Mouse (Mus musculus) natural killer cell, adult 2 months (primary cell): ENCODE results near the gene Fbxo39.

Experiments used
- DNase-seq, 2 experiments: peaks; one replicate each; pipeline ENCODE4 v3.0.0; 2022; ENCODE audit warnings: low spot score in 2 of 2

Fbxo39 gene

GRCm38 (mm10) chr11:72314151-72314895 is at the start of gene Fbxo39:
Gene Fbxo39 (plus strand): TSS chr11:72314444.
- DNase-seq = no peak

GRCm38 (mm10) chr11:72265483-72265882 is 48.8 kb upstream of the Fbxo39 start:
- DNase-seq = no peak

DNA sequence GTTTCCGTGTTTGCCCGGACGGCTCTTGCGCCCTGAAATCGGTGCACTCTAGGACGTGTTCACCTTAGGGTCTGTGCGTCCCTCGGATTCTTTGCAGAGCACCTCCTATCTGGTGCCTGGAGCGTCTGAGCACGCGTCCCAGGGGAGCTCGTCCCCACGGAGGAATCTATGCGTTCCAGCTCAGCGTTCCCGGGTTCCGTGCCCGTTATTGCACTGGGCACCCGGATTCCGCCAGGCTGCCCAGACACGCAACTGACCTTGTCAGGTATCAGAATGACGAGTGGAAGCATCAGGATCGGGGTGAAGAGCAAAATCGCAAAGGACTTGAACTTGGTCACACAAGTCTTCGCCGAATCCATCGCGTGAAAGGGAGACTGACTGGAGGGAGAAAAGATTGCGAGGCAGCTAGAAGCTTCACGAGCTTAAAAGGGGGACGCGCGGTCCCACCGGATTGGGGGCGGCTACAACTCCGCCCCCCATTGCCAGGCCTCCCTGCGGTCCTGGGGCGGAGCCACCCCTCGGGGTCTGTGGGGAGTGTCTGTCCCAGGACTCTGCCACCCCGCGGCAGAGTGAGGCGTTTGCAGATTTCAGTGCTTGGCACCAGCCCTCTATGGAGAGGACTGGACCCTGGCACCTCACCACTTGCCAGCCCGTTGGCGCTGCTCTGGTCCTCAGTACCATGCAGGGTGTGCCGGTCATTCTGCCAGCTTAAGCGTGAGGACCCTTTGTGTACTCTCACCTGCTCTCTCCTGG is 47.9 kb upstream of the Fbxo39 start:
- DNase-seq = peak in 1 of 2 experiments; percentile 8

- DNase-seq = no peak
Observed at GRCm38 (mm10) chr11:72266960-72267560, 47.2 kb upstream of the Fbxo39 start, which contains the start of gene Slc13a5. Gene Slc13a5 (minus strand): TSS chr11:72267222.

DNA sequence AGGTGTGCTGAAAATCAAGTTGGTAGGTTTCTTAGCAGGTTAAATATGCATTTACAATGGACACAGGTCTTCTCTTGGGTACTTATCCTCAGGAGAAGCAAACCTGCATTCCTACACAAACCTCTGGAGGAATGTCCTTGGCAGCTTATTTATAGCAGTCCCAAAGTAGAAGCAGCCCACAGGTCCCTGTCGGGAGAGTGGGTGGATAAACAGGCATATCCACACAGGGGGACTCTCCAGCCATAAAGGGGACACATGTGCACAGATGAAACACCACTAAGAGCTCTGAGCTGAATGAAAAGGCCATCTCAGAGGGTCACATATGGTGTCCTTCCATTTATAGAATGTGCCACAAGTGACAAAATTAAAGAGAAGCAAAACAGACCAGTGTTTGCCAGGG is 42.5 kb upstream of the Fbxo39 start:
- no peak for DNase-seq

- no peak for DNase-seq
Observed at GRCm38 (mm10) chr11:72273341-72273740, 40.9 kb upstream of the Fbxo39 start.

GRCm38 (mm10) chr11:72281143-72281851 is 32.9 kb upstream of the Fbxo39 start:
- DNase-seq = no peak

- DNase-seq = no peak
Observed at GRCm38 (mm10) chr11:72281852-72282400, 32.3 kb upstream of the Fbxo39 start.

DNA sequence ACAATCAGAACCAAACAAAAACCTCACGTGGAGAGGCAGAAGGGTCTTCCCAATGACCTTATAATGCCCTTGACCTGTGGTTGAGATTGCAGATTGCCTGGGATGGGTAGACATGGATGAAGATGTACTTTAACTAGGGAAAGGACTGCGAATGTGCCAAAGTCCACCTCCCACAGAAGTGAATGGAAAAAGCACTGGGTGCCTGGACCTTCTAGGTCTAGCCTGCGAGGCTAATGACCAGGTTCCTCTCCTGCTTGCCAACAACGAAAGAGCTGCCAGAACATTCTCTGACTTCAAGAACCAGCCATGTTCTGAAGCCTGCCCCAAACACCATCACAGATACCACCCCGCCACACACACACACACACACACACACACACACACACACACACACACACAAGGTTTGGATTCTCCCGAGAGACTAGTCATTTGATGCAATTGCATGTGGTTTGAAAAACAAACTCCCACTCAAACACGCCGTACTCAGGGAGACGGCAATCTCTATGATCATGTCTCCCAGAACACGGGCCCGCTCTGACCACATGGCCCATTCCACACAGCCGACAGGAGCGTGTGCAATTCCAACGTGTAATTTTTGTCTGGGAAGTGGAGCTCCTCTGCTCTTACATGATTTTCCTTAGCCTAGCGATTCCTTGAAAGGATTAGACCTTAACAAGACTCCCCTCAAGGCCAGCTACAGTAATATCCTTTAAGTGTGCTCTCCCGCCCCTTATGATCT is 30.6 kb upstream of the Fbxo39 start:
- DNase-seq = no peak

DNA sequence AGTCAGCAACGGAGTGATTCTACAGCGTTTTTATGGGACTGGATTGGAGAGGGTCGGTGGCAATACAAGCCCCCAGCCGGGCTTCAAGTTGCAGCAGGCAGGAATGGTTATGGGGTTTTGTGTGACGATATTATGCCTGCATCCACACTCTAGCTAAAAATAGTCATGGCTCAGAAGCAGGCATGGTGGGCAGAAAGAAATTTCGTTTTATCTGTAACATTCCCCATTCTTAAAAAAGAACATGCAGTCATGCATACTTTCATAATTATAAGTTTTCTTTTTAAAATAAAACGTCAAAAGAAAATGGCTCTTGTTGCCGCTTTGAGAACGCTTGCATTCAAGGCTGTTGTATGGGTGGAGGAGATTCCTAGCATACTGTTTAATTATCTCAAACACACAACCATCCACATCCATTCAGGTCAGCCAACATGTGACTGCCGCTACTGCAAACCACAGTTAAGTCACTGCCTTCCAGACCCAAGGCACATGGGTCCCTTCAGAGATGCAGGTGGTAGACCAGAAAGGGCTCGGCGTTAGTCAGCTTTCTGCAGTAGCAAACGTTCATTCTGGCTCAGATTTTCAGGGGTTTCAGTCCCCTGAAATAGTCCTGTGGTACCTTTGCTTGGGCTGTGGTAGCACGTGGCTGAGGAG is 29.6 kb upstream of the Fbxo39 start:
- no peak for DNase-seq

- DNase-seq = no peak
Observed at GRCm38 (mm10) chr11:72285971-72286480, 28.2 kb upstream of the Fbxo39 start.

GRCm38 (mm10) chr11:72286651-72287050 is 27.6 kb upstream of the Fbxo39 start:
- no peak for DNase-seq

DNA sequence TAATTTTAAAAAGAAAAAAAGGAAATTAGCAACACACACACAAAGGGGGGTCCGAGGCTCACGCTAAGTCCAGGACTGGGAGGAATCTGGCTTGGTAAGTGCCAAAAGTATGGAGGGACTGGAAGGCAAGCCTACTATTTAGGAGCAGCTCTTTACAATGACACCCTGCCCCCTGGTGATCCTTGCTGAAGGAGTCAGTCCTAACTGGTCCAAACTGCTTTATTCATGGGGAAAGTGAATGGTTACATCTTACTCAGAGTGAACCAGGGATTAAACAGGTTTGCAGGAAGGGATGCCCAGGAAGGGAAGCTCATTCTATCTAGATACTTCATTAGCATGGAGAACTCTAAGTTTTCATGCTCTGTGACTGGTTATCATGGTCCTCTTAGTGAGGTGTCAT is 27.1 kb upstream of the Fbxo39 start:
- no peak for DNase-seq

- no peak for DNase-seq
Observed at GRCm38 (mm10) chr11:72287543-72287942, 26.7 kb upstream of the Fbxo39 start.

- no peak for DNase-seq
Observed at GRCm38 (mm10) chr11:72293116-72293515, 21.1 kb upstream of the Fbxo39 start.

DNA sequence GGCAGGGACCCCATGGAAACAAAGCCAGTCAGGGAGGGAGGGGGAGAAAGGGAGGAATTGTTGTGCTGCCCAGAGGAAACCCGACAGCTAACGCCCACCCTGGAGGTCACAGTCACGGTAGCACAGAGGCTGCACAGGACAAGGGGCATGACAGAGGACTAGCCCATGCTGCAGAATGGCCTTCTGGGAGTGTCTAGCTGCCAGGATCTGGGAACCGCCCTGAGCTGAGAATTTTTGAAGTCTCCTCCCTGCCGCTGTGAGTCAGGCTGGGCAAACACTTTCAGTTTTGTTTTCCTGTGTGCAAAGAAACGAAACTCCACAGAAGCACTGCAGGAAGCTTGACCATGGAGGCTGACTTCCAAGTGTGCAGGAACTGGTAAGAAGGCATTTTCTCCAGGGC is 12.9 kb upstream of the Fbxo39 start, which contains the start of gene Xaf1:
Gene Xaf1, plus strand, starts transcription at position 296 of the 400 bp plus-strand sequence.
- DNase-seq = peak; percentile 52 to 60

DNA sequence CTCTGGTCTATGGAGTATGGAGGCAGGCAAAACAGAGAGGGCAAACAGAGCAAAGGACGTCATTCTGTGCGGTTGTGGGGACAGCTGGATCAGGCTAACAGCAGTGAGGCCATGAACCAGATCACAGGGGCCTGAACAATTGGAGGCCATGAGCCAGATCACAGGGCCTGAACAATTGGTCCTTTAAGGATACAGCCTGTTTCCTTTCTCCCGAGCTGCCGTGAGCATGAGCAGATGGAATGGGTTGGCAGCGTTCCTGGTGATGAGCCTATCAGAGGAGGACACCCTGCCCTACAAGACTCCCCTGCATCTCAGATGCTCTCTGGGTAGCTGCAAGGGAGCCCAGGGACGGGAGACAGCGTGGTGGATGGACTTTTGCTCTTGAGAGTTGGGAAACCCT is 12.0 kb upstream of the Fbxo39 start:
- no peak for DNase-seq

GRCm38 (mm10) chr11:72307461-72307860 is 6.8 kb upstream of the Fbxo39 start:
- no peak for DNase-seq

- no peak for DNase-seq
Observed at GRCm38 (mm10) chr11:72308982-72309381, 5.3 kb upstream of the Fbxo39 start.

DNA sequence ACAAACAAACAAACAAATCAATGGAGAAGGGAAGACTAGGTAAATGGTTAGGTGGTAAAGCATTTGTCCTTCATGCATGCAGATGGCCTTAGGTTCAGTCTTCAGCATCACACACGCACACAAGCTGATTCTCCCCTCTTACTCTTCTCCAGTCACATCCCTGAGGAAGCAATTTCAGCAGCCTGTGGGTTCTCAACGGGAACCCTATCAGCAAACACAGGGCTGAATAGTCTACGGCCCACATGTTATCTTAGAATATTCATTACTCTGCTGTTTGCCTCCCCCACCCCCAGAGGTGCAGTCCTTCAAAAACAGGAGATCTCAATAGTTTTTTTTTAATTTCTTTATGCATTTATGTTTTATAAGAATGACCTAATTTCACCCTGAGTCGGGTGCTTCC is 3.8 kb upstream of the Fbxo39 start:
- DNase-seq = no peak
